Mouse (Mus musculus) heart, embryonic 14.5 days (tissue): ENCODE results near the gene Ugt2b37. TPM values are rescaled to one million over a fixed set of nuclear protein-coding genes. Genes with fewer than 3 reads are reported as not detected.

Experiments
- polyA plus RNA-seq: library from polyadenylated mRNA; unstranded; fragments of >200 nt; fragmentation: Nextera tagmentation; extraction: Ambion mirVana; gene quantifications from 2 replicates; pipeline ENCODE4 v1.2.1, GENCODE M21; 2014

Gene Ugt2b37
- polyA plus RNA-seq, 1 experiment from 2014 or later: not detected

Other genes with a start within 250 kb of the Ugt2b37 start
- gene Ugt2b36, start 162.2 kb downstream of the Ugt2b37 start, polyA plus RNA-seq: not detected in 2 replicates
- gene Ugt2b5, start 114.5 kb downstream of the Ugt2b37 start, polyA plus RNA-seq: not detected in 2 replicates
- gene Ugt2a3, start 82.4 kb upstream of the Ugt2b37 start, polyA plus RNA-seq: not detected in 2 replicates
- not detected in 2 replicates for gene Ugt2b38, start 169.4 kb upstream of the Ugt2b37 start, polyA plus RNA-seq
- not detected in 2 replicates for gene Ugt2a2, start 227.5 kb upstream of the Ugt2b37 start, polyA plus RNA-seq
- not detected in 2 replicates for gene Gm43638, start 232.0 kb upstream of the Ugt2b37 start, polyA plus RNA-seq
- not detected in 2 replicates for gene Ugt2a1, start 236.1 kb upstream of the Ugt2b37 start, polyA plus RNA-seq